Mouse (Mus musculus) liver, embryonic 14.5 days (tissue): Measurements from ENCODE around the gene Adsl.

Experiments
- CTCF ChIP-seq: IDR thresholded peaks from 2 replicates; pipeline ENCODE4 v1.5.1; 2016; ENCODE audit warnings: antibody characterized with exemption, low read depth, control low read depth
- EP300 ChIP-seq: IDR thresholded peaks from 2 replicates; pipeline ENCODE4 v1.6.1; 2016; ENCODE audit warnings: antibody characterized with exemption, low read depth

DNA sequence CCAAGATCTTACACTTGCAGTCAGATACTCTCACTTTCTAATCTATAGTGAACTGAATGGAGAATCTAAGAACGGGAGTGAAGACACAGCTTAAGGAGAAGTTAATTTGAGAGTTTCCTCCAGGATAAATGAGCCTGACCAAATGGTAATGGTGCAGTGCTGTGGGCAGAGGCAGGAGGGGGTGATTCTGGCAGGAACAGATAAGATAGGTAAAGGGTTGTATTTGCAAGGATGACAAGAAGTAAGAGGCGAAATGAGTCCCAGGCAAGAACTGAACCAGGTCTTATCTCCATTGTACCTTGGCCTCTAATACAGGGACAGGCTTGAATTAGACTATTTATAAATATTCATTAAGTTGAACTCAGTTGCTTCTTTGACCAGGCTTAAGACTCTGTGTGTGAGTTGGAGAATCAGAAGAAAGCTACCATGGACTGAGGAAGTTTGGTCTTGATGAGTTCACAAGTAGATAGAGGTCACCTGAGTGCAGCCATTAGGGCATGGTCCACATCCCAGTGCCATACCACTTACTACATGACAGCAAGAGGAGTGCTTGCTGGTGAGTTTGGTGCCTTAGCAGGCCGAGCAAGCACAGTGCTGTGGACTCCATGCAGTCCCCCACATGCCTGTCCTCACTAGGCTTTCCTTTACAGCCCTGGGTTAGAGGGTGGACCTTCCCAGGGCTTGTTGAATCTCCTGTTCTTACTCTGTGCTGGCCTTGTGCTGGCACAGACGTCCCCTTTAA is 37.3 kb upstream of the Adsl start:
- TF ChIP-seq CTCF (no peak), EP300 (peak; percentile 88)
